Mouse (Mus musculus) intestine, postnatal 0 days (tissue): Measurements from ENCODE around the gene D630039A03Rik. TPM values are rescaled to one million over a fixed set of nuclear protein-coding genes. Genes with fewer than 3 reads are reported as not detected.

ENCODE experiments used
- ATAC-seq: fragments of 200-750 bp; cut with Nextera tagmentation; 2 replicates; pipeline ENCODE4 v1.8.0; 2017; ENCODE audit warnings: mild to moderate bottlenecking, moderate TSS enrichment, moderate library complexity
- H3K27ac ChIP-seq: fragments of 300-500 bp; sonication (generic); 2 replicates; pipeline ENCODE4 v1.5.1; 2014; ENCODE audit warnings: mild to moderate bottlenecking, low read depth, low read length, moderate library complexity
- H3K27me3 ChIP-seq: fragments of 300-500 bp; sonication (generic); replicated peaks from 2 replicates; pipeline ENCODE4 v1.6.1; 2014; ENCODE audit warnings: low read length, mixed read lengths; ENCODE audit not compliant: control insufficient read depth, insufficient read depth
- H3K36me3 ChIP-seq: fragments of 300-500 bp; sonication (generic); 2 replicates; pipeline ENCODE4 v1.6.1; 2014; ENCODE audit warnings: mild to moderate bottlenecking, moderate library complexity; ENCODE audit not compliant: control insufficient read depth, insufficient read depth
- H3K4me1 ChIP-seq: fragments of 300-500 bp; sonication (generic); replicated peaks from 2 replicates; pipeline ENCODE4 v1.6.1; 2014; ENCODE audit warnings: antibody characterized with exemption, low read length, mixed read lengths; ENCODE audit not compliant: control insufficient read depth, insufficient read depth
- H3K4me2 ChIP-seq: fragments of 300-500 bp; sonication (generic); replicated peaks from 2 replicates; pipeline ENCODE4 v1.6.1; 2014; ENCODE audit warnings: low read depth, mild to moderate bottlenecking, moderate library complexity
- H3K4me3 ChIP-seq: fragments of 300-500 bp; sonication (generic); 2 replicates; pipeline ENCODE4 v1.5.1; 2014; ENCODE audit warnings: low read depth, low read length
- H3K9ac ChIP-seq: fragments of 300-500 bp; sonication (generic); 2 replicates; pipeline ENCODE4 v1.6.1; 2014; ENCODE audit warnings: mild to moderate bottlenecking, low read depth, low read length
- H3K9me3 ChIP-seq: fragments of 300-500 bp; sonication (generic); 2 replicates; pipeline ENCODE4 v1.6.1; 2016; ENCODE audit warnings: mixed run types; ENCODE audit not compliant: control insufficient read depth
- CTCF ChIP-seq: sonication (generic); IDR thresholded peaks from 2 replicates; pipeline ENCODE4 v1.5.1; 2016; ENCODE audit warnings: low read depth, mild to moderate bottlenecking, control low read depth, antibody characterized with exemption, moderate library complexity
- WGBS: fragments of 180-500 bp; shearing (Covaris S2); extraction: QIAGEN DNeasy Blood & Tissue Kit; methylation state at CpG from one replicate; pipeline ENCODE4 v1.1.7; 2014; 5-methylcytosine and 5-hydroxymethylcytosine counted together
- polyA plus RNA-seq: library from polyadenylated mRNA; unstranded; fragments of >200 nt; fragmentation: Nextera tagmentation; extraction: Ambion mirVana; gene quantifications from 2 replicates; pipeline ENCODE4 v1.2.1, GENCODE M21; 2015

Gene D630039A03Rik
- polyA plus RNA-seq, 1 experiment from 2014 or later: 6.6 TPM

DNA sequence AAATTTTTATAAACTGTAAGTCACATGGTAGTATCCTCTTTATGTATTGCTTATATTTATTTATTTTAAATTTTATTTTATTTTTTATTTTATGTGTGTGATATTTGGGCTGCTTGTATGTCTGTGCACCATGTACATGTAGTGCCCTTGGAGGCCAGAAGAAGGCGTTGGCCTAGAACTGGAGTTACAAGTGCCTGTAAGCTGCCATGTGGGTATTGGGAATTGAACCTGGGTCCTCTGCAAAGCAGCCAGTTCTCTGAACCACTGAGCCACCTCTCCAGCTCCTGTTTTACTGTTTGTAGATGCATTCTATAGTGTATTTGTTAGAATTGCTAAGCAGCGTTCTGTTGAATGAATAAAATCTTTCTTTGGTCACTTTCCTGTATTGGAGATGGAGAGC, 27.9 kb downstream of the D630039A03Rik start:
- ATAC-seq: no peak
- H3K27ac ChIP-seq: no peak overlapping the region
- WGBS: 97% methylated on average over 2 of the region's 2 CpGs
- H3K27me3 ChIP-seq: no peaks in the 10 kb centered on the region
- TF ChIP-seq CTCF: no peak
- H3K4me3 ChIP-seq: no peak overlapping the region
- 0 out of 2 replicates have a peak, but pooled peaks cover 3% of the 10 kb centered on the region for H3K36me3 ChIP-seq
- H3K9me3 ChIP-seq: no peaks in the 10 kb centered on the region
- H3K9ac ChIP-seq: no peak overlapping the region
- no peaks in the 10 kb centered on the region for H3K4me1 ChIP-seq
- no peak overlapping the region for H3K4me2 ChIP-seq

DNA sequence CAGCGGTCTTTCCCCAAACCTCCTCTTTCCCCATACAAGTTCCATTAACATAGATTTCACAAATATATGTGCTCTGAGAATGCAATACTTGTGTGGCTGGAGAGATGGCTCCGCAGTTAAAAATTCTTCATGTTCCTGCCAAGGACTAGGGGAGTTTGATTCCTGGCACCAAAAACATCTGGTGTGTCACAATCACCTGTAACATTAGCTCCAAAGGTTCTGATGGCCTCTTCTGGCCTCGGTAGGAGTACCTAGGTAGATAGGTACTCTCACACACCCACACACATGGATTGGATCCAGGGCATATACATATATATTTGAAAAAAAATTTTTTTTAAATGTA, 29.2 kb downstream of the D630039A03Rik start:
- Histone ChIP-seq H3K9ac (no peak overlapping the region), H3K4me2 (no peak overlapping the region), H3K4me3 (no peak overlapping the region), H3K27me3 (no peaks in the 10 kb centered on the region), H3K27ac (no peak overlapping the region), H3K9me3 (no peaks in the 10 kb centered on the region), H3K36me3 (no peaks in the 10 kb centered on the region), H3K4me1 (no peaks in the 10 kb centered on the region)
- TF ChIP-seq CTCF: no peak
- WGBS: 95% methylated on average over 3 of the region's 3 CpGs
- ATAC-seq: no peak

DNA sequence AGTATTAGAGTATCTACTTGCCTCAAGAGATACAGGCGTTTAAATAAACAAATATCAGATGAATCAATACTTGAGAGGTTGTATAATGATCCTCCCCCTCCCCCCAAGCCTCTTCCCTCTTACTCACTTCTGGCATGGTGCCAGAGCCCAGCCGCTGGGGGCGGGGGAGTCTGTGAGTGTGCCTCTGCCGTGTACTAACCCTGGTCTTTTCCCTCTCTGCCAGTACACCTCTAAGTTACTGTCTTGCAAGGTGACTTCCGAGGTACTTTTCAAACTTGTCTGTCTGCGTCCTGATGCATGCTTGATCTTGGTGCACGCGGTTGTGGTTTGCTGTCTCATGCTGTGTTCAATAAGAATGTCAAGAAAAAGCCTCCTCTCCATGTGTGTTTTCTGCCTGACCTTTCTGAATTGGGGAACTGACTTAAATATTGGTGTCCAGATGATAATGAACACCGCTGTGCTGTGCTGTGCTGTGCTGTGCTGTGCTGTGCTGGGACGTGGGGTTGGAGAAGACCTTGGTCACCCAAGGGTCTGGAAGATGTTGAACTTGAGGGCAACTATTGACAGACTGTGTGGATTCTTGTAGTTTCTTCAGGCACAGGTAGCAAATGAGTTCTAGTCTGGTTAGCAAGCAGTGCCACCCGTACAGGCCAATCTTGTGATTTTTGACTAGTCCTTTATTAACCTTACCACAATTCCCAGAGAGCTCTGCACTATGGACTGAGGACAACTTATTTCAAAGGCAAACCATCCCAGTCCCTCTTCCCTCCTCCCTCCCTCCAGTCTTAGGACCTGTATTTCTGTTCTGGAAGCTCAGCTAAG, 29.8 kb downstream of the D630039A03Rik start:
- Histone ChIP-seq H3K36me3 (no peaks in the 10 kb centered on the region), H3K4me3 (no peak overlapping the region), H3K4me2 (no peak overlapping the region), H3K27ac (no peak overlapping the region), H3K27me3 (no peaks in the 10 kb centered on the region), H3K9me3 (no peaks in the 10 kb centered on the region), H3K9ac (no peak overlapping the region), H3K4me1 (no peaks in the 10 kb centered on the region)
- 48% methylated on average over 11 of the region's 11 CpGs for WGBS
- no peak for TF ChIP-seq CTCF
- no peak for ATAC-seq

DNA sequence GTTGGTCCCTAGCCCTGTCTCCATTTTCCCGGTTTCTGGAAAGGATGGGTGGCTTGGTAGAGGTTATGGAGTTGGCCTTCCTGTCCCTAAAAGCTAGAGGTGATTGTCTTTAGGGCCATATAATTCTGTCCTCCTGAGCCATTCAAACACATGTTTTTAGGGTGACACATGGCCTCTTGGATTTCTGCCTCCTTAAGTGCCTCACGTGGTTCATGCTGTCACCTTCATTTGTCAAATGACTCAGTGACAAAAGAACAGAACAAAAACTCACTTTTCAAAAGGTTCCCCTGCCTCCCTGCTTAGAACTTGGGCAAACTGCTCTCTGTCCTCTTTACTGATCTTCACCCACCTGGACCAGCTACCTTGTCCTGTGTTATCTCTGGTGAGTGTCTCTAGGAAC, 30.9 kb downstream of the D630039A03Rik start:
- Histone ChIP-seq H3K9ac (no peak overlapping the region), H3K4me2 (no peak overlapping the region), H3K4me1 (no peaks in the 10 kb centered on the region), H3K27ac (no peak overlapping the region), H3K4me3 (no peak overlapping the region), H3K9me3 (no peaks in the 10 kb centered on the region), H3K27me3 (no peaks in the 10 kb centered on the region), H3K36me3 (no peaks in the 10 kb centered on the region)
- ATAC-seq: no peak
- TF ChIP-seq CTCF: no peak
- WGBS: 69% methylated on average over 2 of the region's 2 CpGs

DNA sequence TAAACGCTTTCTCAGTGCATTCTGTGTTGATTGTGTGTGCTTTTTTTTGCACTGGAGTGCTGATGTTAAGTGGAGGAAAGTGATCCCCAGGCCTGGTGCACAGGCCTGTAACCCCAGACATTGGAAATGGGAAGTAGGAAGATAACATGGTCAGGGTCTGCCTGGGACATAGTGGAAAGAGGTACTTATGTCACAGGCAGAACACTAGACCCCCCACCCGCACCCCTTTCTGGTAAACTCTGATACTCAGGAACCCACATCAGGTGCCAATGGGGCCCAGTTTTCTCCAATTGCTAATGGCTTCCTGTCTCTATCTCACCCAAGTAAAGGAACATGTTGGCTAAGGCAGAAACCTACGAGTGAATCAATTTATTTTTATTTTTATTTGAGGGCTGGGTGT, 31.6 kb downstream of the D630039A03Rik start:
- H3K27ac ChIP-seq: no peak overlapping the region
- no peak for TF ChIP-seq CTCF
- H3K9ac ChIP-seq: no peak overlapping the region
- 80% methylated on average over 3 of the region's 3 CpGs for WGBS
- no peak overlapping the region for H3K4me3 ChIP-seq
- ATAC-seq: no peak
- no peaks in the 10 kb centered on the region for H3K27me3 ChIP-seq
- H3K4me2 ChIP-seq: no peak overlapping the region
- H3K9me3 ChIP-seq: no peaks in the 10 kb centered on the region
- no peaks in the 10 kb centered on the region for H3K4me1 ChIP-seq
- no peaks in the 10 kb centered on the region for H3K36me3 ChIP-seq

DNA sequence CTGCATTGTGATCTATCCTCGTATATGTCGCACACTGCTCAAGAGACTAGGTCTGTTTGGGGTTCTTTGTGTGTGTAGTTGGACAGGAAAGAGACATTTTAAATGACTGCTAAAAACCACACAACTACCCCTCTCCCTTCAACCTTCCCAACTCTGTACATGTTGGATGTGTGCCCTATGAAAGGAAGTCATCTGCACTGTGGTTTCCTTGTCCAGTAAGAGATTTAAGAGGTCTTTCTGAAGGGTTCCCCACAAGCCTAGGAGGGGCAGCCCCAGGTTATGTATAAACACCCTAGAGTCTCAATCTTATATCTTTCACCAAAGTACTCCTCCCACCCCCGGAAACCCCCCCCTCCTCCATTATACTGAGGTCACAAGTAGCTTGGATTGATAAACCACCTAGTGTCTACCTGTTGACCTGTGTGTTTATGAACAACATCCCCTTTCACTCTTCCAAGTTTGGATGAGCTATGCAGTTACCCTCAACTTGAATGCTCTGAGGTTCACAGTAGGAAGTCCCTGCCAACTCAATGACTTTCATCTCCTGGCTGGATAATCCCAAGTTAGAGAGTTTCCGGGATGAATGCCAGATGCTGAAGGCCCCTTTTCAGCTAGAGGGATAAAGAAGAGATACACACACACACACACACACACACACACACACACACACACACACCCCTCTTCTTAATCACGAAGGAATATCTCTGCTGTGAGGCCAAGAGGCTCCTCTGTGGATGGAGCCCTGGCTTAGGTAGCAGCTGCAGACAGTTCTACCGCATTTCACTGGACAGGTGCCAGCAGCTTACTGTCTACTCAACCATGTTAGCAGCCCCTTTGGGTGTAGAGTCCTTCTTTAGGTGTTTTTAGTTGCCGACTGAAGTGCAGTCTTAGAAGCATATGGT, 32.3 kb downstream of the D630039A03Rik start:
- Histone ChIP-seq H3K4me3 (no peak overlapping the region), H3K9ac (no peak overlapping the region), H3K27ac (no peak overlapping the region), H3K4me1 (no peaks in the 10 kb centered on the region), H3K9me3 (no peaks in the 10 kb centered on the region), H3K36me3 (no peaks in the 10 kb centered on the region), H3K4me2 (no peak overlapping the region), H3K27me3 (no peaks in the 10 kb centered on the region)
- TF ChIP-seq CTCF: no peak
- 66% methylated on average over 7 of the region's 7 CpGs for WGBS
- ATAC-seq: no peak
